Mouse (Mus musculus) myocyte (in vitro differentiated cells): Measurements from ENCODE around the gene Plcb4. TPM values are rescaled to one million over a fixed set of nuclear protein-coding genes. Genes with fewer than 3 reads are reported as not detected.
A peak's percentile ranks its signal among the peaks of the same experiment; 100 is the strongest.

Source experiments
- H3K27me3 ChIP-seq: one replicate; pipeline ENCODE4 v1.6.1; 2011; ENCODE audit not compliant: control insufficient read depth, insufficient read depth, insufficient read length
- H3K36me3 ChIP-seq: one replicate; pipeline ENCODE4 v1.6.1; 2011; ENCODE audit not compliant: control insufficient read depth, insufficient read depth
- H3K4me2 ChIP-seq: one replicate; pipeline ENCODE4 v1.6.1; 2011; ENCODE audit warnings: low read depth, control low read depth
- H3K4me3 ChIP-seq: one replicate; pipeline ENCODE4 v1.5.1; 2011; ENCODE audit warnings: mild to moderate bottlenecking, control low read depth, moderate library complexity
- H3K79me2 ChIP-seq: one replicate; pipeline ENCODE4 v1.6.1; 2011; ENCODE audit not compliant: control insufficient read depth, insufficient read depth
- H3ac ChIP-seq: one replicate; pipeline ENCODE4 v1.6.1; 2011; ENCODE audit not compliant: control insufficient read depth, insufficient read length
- CEBPB ChIP-seq: IDR thresholded peaks from 2 replicates; pipeline ENCODE4 v1.6.1; 2011; ENCODE audit warnings: mild to moderate bottlenecking, moderate library complexity; ENCODE audit not compliant: poor library complexity, insufficient read depth, severe bottlenecking
- E2F4 ChIP-seq: IDR thresholded peaks from one replicate; pipeline ENCODE4 v1.6.1; 2011; ENCODE audit warnings: mild to moderate bottlenecking, control low read depth, moderate library complexity; ENCODE audit not compliant: insufficient read depth
- MAX ChIP-seq: IDR thresholded peaks from one replicate; pipeline ENCODE4 v1.6.1; 2011; ENCODE audit warnings: low read depth, mild to moderate bottlenecking, control low read depth
- MYOD1 ChIP-seq, 3 experiments: IDR thresholded peaks; one replicate each; pipeline ENCODE4 v1.6.1; 2011; ENCODE audit warnings: control low read depth in 2 of 3, low read depth in 2 of 3, mild to moderate bottlenecking in 2 of 3, moderate library complexity in 1 of 3; ENCODE audit not compliant: insufficient read length in 2 of 3, control insufficient read depth in 1 of 3
- MYOG ChIP-seq, 3 experiments: IDR thresholded peaks; one replicate each; pipeline ENCODE4 v1.6.1; 2011; ENCODE audit warnings: control low read depth in 2 of 3, low read depth in 2 of 3, mild to moderate bottlenecking in 2 of 3; ENCODE audit not compliant: insufficient read length in 2 of 3, control insufficient read depth in 1 of 3, insufficient read depth in 1 of 3
- POLR2A ChIP-seq: IDR thresholded peaks from one replicate; pipeline ENCODE4 v1.6.1; 2011; ENCODE audit warnings: low read depth, mild to moderate bottlenecking, control low read depth, moderate library complexity; ENCODE audit not compliant: insufficient read length
- POLR2AphosphoS2 ChIP-seq: IDR thresholded peaks from one replicate; pipeline ENCODE4 v1.6.1; 2011; ENCODE audit warnings: low read depth, control low read depth; ENCODE audit not compliant: insufficient read length
- REST ChIP-seq: IDR thresholded peaks from one replicate; pipeline ENCODE4 v1.6.1; 2011; ENCODE audit warnings: mild to moderate bottlenecking, control low read depth, moderate library complexity; ENCODE audit not compliant: insufficient read depth, insufficient read length
- SRF ChIP-seq: IDR thresholded peaks from one replicate; pipeline ENCODE4 v1.6.1; 2011; ENCODE audit warnings: low read depth; ENCODE audit not compliant: control insufficient read depth, insufficient read length
- TCF12 ChIP-seq: IDR thresholded peaks from one replicate; pipeline ENCODE4 v1.6.1; 2011; ENCODE audit warnings: mild to moderate bottlenecking, control low read depth; ENCODE audit not compliant: poor library complexity, insufficient read depth, severe bottlenecking
- TCF3 ChIP-seq: IDR thresholded peaks from one replicate; pipeline ENCODE4 v1.6.1; 2011; ENCODE audit warnings: low read depth, control low read depth; ENCODE audit not compliant: insufficient read length
- USF1 ChIP-seq: IDR thresholded peaks from one replicate; pipeline ENCODE4 v1.6.1; 2011; ENCODE audit warnings: low read depth, mild to moderate bottlenecking, control low read depth, moderate library complexity
- polyA plus RNA-seq: library from polyadenylated mRNA; unstranded; fragments of >200 nt; fragmentation: generic; extraction: Trizol; gene quantifications from one replicate; pipeline ENCODE4 v1.2.1, GENCODE M21; 2012; ENCODE audit warnings: missing spikeins

The Plcb4 gene
- polyA plus RNA-seq, 1 experiment: 5.3 TPM

DNA sequence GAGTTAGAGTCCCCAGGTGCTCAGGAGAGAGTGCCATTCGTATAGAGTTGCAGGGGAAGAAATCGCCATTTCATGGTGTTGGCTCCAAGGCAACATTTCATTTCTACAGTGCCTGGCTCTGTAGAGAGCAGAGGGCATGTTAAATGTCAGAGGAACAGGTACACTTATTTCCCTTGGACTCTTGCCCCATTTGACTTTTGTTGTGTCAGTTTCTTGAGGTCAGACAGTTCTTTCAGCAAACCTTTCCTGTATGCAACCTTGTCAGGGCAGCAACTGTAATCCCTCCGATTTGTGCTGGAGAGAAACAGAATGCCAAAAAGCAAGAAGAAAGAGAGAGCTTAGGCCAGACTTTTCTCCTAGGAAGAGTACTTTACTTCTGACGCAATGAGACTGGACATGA is 189.4 kb downstream of the Plcb4 start:
- H3K4me3 ChIP-seq: no peak overlapping the region
- TF ChIP-seq TCF12 (no peak), E2F4 (no peak), TCF3 (no peak), MAX (no peak)

DNA sequence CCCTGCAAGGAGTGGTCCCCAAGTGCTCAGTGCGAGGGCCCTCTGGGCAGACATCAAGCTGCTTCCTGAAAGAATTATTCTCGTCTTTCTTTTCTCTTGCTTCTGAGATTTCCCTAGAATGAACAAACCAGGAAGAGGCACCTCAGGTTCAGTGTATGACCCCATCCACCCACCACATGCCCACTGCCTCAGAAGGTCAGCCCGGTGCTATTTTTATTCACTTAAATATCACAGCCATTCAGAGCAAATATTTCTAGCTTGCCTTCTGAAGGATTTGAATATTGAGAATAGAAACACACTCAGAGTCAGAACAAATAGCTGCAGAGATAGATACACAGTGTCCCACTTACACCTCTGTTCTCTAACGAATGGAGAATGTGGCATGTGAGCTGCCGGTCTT is 193.2 kb downstream of the Plcb4 start:
- no peak overlapping the region for H3K4me3 ChIP-seq
- no peak for TF ChIP-seq CEBPB
- no peak for TF ChIP-seq TCF12
- no peak for TF ChIP-seq POLR2A
- no peak for TF ChIP-seq MYOG (IDR thresholded peaks at IDR 0.05; ENCODE audit: control insufficient read depth in 1 of 3, insufficient read depth in 1 of 3, insufficient read length in 2 of 3, low read depth in 2 of 3)
- H3K27me3 ChIP-seq: no peaks in the 10 kb centered on the region
- H3ac ChIP-seq: no peak overlapping the region
- no peak overlapping the region for H3K4me2 ChIP-seq
- H3K36me3 ChIP-seq: no peaks in the 10 kb centered on the region
- no peaks in the 10 kb centered on the region for H3K79me2 ChIP-seq

More for the DNA sequence above, 189.4 kb downstream of the Plcb4 start:
- H3K79me2 ChIP-seq: no peaks in the 10 kb centered on the region
- no peaks in the 10 kb centered on the region for H3K36me3 ChIP-seq
- no peaks in the 10 kb centered on the region for H3K27me3 ChIP-seq
- no peak overlapping the region for H3ac ChIP-seq
- no peak overlapping the region for H3K4me2 ChIP-seq

GRCm38 (mm10) chr2:135853085-135853484 is 194.3 kb downstream of the Plcb4 start:
- no peak for TF ChIP-seq MYOD1 (IDR thresholded peaks at IDR 0.05; ENCODE audit: control insufficient read depth in 1 of 3, insufficient read length in 2 of 3, low read depth in 2 of 3)
- peak; percentile 96 for TF ChIP-seq CEBPB
- TF ChIP-seq POLR2AphosphoS2: no peak
- no peak for TF ChIP-seq TCF3
- no peak for TF ChIP-seq MAX
- no peak for TF ChIP-seq REST
- peak in 1 of 3 experiments; percentile 13 for TF ChIP-seq MYOG (IDR thresholded peaks at IDR 0.05; ENCODE audit: control insufficient read depth in 1 of 3, insufficient read depth in 1 of 3, insufficient read length in 2 of 3, low read depth in 2 of 3)
- no peak for TF ChIP-seq USF1
- no peak for TF ChIP-seq E2F4
- no peak for TF ChIP-seq POLR2A
- no peak for TF ChIP-seq SRF
- no peak for TF ChIP-seq TCF12
- H3ac ChIP-seq: no peak overlapping the region
- H3K36me3 ChIP-seq: no peaks in the 10 kb centered on the region
- H3K27me3 ChIP-seq: no peaks in the 10 kb centered on the region
- no peak overlapping the region for H3K4me2 ChIP-seq
- H3K79me2 ChIP-seq: no peaks in the 10 kb centered on the region
- H3K4me3 ChIP-seq: no peak overlapping the region

DNA sequence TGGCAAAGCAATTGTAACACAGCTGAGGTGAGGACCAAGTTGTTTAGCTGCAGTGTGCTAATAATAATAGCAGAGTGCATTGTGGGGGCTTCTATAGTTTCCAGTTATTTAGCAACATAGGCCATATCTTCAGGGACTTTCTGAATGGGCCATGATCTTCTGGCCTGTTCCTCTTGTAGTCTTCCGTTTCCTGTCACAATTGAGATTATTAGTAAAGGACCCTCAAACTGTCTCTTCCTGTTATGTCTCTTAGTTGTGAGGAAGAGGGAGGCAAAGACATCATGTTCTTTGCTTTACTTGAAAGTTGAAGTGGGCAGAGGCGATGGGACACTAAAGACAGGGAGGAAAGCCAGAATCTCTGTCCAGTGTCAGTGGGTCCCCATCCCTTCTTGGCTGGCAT is 195.2 kb downstream of the Plcb4 start:
- no peak for TF ChIP-seq MAX
- Histone ChIP-seq H3K27me3 (no peaks in the 10 kb centered on the region), H3K79me2 (no peaks in the 10 kb centered on the region), H3K36me3 (no peaks in the 10 kb centered on the region), H3K4me3 (no peak overlapping the region), H3K4me2 (no peak overlapping the region), H3ac (no peak overlapping the region)

DNA sequence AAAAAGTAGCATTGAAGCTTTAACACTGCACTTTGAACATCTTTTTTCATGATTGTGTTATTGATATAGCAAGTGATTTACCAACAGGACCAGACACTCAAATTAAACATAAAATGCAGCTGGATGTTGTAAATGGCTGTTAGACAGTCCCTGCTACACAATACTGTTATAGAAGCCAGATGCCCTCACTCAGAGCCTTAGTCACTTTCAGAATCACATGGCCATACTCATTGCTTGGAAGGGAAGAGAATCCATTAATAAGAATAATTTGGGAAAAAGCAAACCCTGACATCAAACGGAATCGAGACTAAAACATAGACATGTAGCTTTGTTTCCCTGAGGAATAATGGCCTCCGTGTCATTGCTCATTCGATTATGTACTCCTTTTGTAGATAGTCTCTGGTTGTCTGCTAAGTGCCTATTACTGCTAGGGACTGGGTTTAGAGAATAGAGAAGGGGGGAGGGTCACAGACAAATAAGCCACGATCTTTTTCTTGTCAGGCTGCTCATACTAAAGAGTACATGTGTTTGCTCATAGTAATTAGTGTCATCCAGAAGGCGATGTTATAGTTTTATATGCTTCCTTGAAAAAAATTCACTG is 197.2 kb downstream of the Plcb4 start:
- H3K27me3 ChIP-seq: no peaks in the 10 kb centered on the region
- no peaks in the 10 kb centered on the region for H3K79me2 ChIP-seq
- TF ChIP-seq MYOG (IDR thresholded peaks at IDR 0.05; ENCODE audit: control insufficient read depth in 1 of 3, insufficient read depth in 1 of 3, insufficient read length in 2 of 3, low read depth in 2 of 3): no peak
- H3ac ChIP-seq: no peak overlapping the region
- H3K4me2 ChIP-seq: no peak overlapping the region
- no peak overlapping the region for H3K4me3 ChIP-seq
- H3K36me3 ChIP-seq: no peaks in the 10 kb centered on the region

GRCm38 (mm10) chr2:135856826-135857225 is 198.0 kb downstream of the Plcb4 start:
- H3K4me3 ChIP-seq: no peak overlapping the region
- no peaks in the 10 kb centered on the region for H3K36me3 ChIP-seq
- H3K27me3 ChIP-seq: no peaks in the 10 kb centered on the region
- H3K79me2 ChIP-seq: no peaks in the 10 kb centered on the region
- no peak overlapping the region for H3K4me2 ChIP-seq
- TF ChIP-seq POLR2A: no peak
- no peak for TF ChIP-seq POLR2AphosphoS2
- TF ChIP-seq REST: no peak
- TF ChIP-seq USF1: no peak
- TF ChIP-seq MYOD1 (IDR thresholded peaks at IDR 0.05; ENCODE audit: control insufficient read depth in 1 of 3, insufficient read length in 2 of 3, low read depth in 2 of 3): no peak
- TF ChIP-seq TCF12: no peak
- no peak for TF ChIP-seq MYOG (IDR thresholded peaks at IDR 0.05; ENCODE audit: control insufficient read depth in 1 of 3, insufficient read depth in 1 of 3, insufficient read length in 2 of 3, low read depth in 2 of 3)
- no peak for TF ChIP-seq TCF3
- TF ChIP-seq CEBPB: no peak
- TF ChIP-seq MAX: no peak
- no peak for TF ChIP-seq SRF
- no peak for TF ChIP-seq E2F4
- no peak overlapping the region for H3ac ChIP-seq
